16 mouse cellular contexts compared by ENCODE assay signal in the genomic region with DNA sequence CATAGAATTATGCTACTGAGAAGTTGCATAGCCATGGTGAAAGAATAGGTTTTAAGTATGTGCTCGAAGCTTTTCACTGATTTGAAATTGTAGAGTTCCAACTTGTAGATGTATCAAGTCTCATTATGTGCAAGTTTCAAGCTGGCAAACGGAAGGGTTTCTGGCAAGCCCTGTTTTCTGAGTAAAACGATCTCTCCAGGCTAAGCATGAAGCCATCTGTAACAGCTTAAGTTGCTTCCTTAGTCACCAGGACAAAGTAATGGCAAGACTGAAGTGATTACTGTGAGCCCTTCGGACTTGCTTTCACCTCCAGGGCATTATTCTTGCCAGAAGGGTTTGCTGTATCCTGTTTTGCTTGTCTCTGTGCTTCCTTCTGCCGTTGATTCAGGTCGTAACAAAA.
A peak's percentile ranks its signal among the peaks of the same experiment; 100 is the strongest.
DNase-seq lines count a peak whose midpoint lies in the region; ATAC-seq and TF ChIP-seq lines count a peak whose summit lies in the region.
"Had no signal": no experiment of that assay in that cellular context is flagged by ENCODE, and none has a peak within 500 bp of the region (broad histone marks: within the 10 kb centered on the region; RNA-seq: fewer than 3 reads in every experiment).

No protein-coding gene starts in this region.

- TF ChIP-seq CTCF in kidney, postnatal 0 days (IDR thresholded peaks at IDR 0.05; ENCODE audit: low read depth) = no peak

- DNase-seq in kidney, postnatal 0 days (ENCODE audit: low spot score) = peak; percentile 62
- DNase-seq in kidney, postnatal 4 days = no peak
- peak; percentile 68 for DNase-seq in embryo, embryonic 10.5 days (ENCODE audit: low spot score)
- DNase-seq in fibroblast of lung, adult 2 months (ENCODE audit: low read depth) = peak; percentile 53
- DNase-seq in liver, embryonic 11.5 days (ENCODE audit: low spot score) = no peak
- DNase-seq in cerebellum, adult 9-10 months = no peak
- no peak for DNase-seq in adrenal gland, postnatal 10 days
- DNase-seq: left cerebral cortex, postnatal 4 days; lung, postnatal 14 days; midbrain, embryonic 14.5 days; right cerebral cortex, postnatal 14 days had no signal

- H3K27me3 ChIP-seq in kidney, postnatal 0 days (ENCODE audit: insufficient read depth, low read length) = no peaks in the 10 kb centered on the region
- H3K27me3 ChIP-seq in limb, embryonic 13.5 days = no peaks in the 10 kb centered on the region
- no peaks in the 10 kb centered on the region for H3K27me3 ChIP-seq in liver, embryonic 11.5 days (replicated peaks; ENCODE audit: control insufficient read depth, insufficient read depth, low read length)
- H3K27me3 ChIP-seq: heart, embryonic 12.5 days; neural tube, embryonic 13.5 days had no signal

- no peak overlapping the region for H3K9ac ChIP-seq in kidney, postnatal 0 days (ENCODE audit: low read depth, low read length)
- no peak overlapping the region for H3K9ac ChIP-seq in limb, embryonic 13.5 days
- no peak overlapping the region for H3K9ac ChIP-seq in liver, embryonic 11.5 days (ENCODE audit: low read depth, low read length)
- H3K9ac ChIP-seq: heart, embryonic 12.5 days; neural tube, embryonic 13.5 days had no signal

- WGBS in kidney, postnatal 0 days = 24% methylated on average over 6 of the region's 6 CpGs
- 11% methylated on average over 6 of the region's 6 CpGs for WGBS in limb, embryonic 13.5 days
- WGBS in liver, embryonic 11.5 days = 66% methylated on average over 6 of the region's 6 CpGs

- no peak overlapping the region for H3K4me2 ChIP-seq in kidney, postnatal 0 days (ENCODE audit: low read length)
- peak overlapping the region; percentile 25; the same call in 1 of the 2 replicates for H3K4me2 ChIP-seq in limb, embryonic 13.5 days (replicated peaks)
- no peak overlapping the region for H3K4me2 ChIP-seq in liver, embryonic 11.5 days
- H3K4me2 ChIP-seq: heart, embryonic 12.5 days; neural tube, embryonic 13.5 days had no signal

- H3K4me1 ChIP-seq in kidney, postnatal 0 days (replicated peaks; ENCODE audit: insufficient read depth, low read length) = no peaks in the 10 kb centered on the region
- H3K4me1 ChIP-seq in limb, embryonic 13.5 days = peaks cover 28% of the 10 kb centered on the region
- H3K4me1 ChIP-seq in liver, embryonic 11.5 days (replicated peaks; ENCODE audit: control insufficient read depth, insufficient read depth, low read length) = no peaks in the 10 kb centered on the region
- H3K4me1 ChIP-seq: forebrain, embryonic 10.5 days; heart, embryonic 12.5 days; neural tube, embryonic 13.5 days had no signal

- no peaks in the 10 kb centered on the region for H3K36me3 ChIP-seq in kidney, postnatal 0 days (ENCODE audit: insufficient read depth, low read length)
- no peaks in the 10 kb centered on the region for H3K36me3 ChIP-seq in limb, embryonic 13.5 days
- H3K36me3 ChIP-seq in liver, embryonic 11.5 days (ENCODE audit: control insufficient read depth, insufficient read depth, low read length) = no peaks in the 10 kb centered on the region
- H3K36me3 ChIP-seq: forebrain, embryonic 10.5 days; heart, embryonic 12.5 days; neural tube, embryonic 13.5 days had no signal

- no peak overlapping the region for H3K4me3 ChIP-seq in kidney, postnatal 0 days (replicated peaks; ENCODE audit: low read depth, low read length)
- H3K4me3 ChIP-seq in limb, embryonic 13.5 days = no peak overlapping the region
- no peak overlapping the region for H3K4me3 ChIP-seq in liver, embryonic 11.5 days (ENCODE audit: low read depth, low read length)
- H3K4me3 ChIP-seq: forebrain, embryonic 10.5 days; heart, embryonic 12.5 days; layer of hippocampus, adult 2 months; neural tube, embryonic 13.5 days had no signal

- H3K9me3 ChIP-seq in kidney, postnatal 0 days (replicated peaks; ENCODE audit: low read length) = no peaks in the 10 kb centered on the region
- H3K9me3 ChIP-seq in limb, embryonic 13.5 days = no peaks in the 10 kb centered on the region
- H3K9me3 ChIP-seq in liver, embryonic 11.5 days (ENCODE audit: control insufficient read depth, low read length) = no peaks in the 10 kb centered on the region
- H3K9me3 ChIP-seq: forebrain, embryonic 10.5 days; heart, embryonic 12.5 days; neural tube, embryonic 13.5 days had no signal

- ATAC-seq in kidney, postnatal 0 days (replicated peaks; ENCODE audit: low FRiP score, low read depth) = no peak
- peak; percentile 81; the same call in 1 of the 2 replicates for ATAC-seq in limb, embryonic 13.5 days (ENCODE audit: low FRiP score, low read depth)
- ATAC-seq in liver, embryonic 11.5 days (replicated peaks; ENCODE audit: low FRiP score) = no peak

- no peak overlapping the region for H3K27ac ChIP-seq in kidney, postnatal 0 days
- peak overlapping the region; percentile 58 for H3K27ac ChIP-seq in limb, embryonic 13.5 days
- no peak overlapping the region for H3K27ac ChIP-seq in liver, embryonic 11.5 days (ENCODE audit: low read depth, low read length)
- H3K27ac ChIP-seq: forebrain, embryonic 10.5 days; layer of hippocampus, adult 2 months; neural tube, embryonic 13.5 days had no signal

Comparison
In these comparisons a context has a peak if more than half of its experiments do, and no peak if none do; other contexts are left out.
1. DNase-seq: peak in kidney, postnatal 0 days (single experiment), embryo, embryonic 10.5 days (single experiment) and fibroblast of lung, adult 2 months (single experiment); none in kidney, postnatal 4 days (0 of 2), liver, embryonic 11.5 days (single experiment), cerebellum, adult 9-10 months (single experiment) and adrenal gland, postnatal 10 days (single experiment).